Mouse (Mus musculus) B cell, adult 2 months (primary cell): ENCODE data around the gene Ptprr.

Source experiments
- DNase-seq, 2 experiments: peaks; one replicate each; pipeline ENCODE4 v3.0.0; 2022

Ptprr gene

GRCm38 (mm10) chr10:116117060-116117459, 99.0 kb downstream of the Ptprr start:
- no peak for DNase-seq

DNA sequence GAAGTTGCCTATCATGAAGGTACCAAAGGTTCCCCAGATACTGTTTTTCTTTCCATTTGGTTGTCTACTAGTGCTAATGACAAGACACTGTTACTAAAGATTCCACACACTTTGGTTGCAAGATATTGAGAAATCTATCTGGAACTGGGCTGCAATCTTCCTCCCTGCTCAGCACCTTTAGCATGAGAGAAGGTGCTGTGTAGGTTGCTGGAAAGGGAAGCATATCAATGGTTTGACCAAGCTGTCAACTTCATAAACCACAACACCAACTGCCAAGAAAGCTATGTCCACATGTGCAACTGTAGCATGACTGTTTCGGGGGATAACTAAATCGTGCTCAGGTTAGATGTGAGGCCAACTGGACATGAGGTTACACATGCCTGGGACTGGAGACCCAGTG, 103.5 kb downstream of the Ptprr start:
- no peak for DNase-seq

GRCm38 (mm10) chr10:116123808-116124207, 105.8 kb downstream of the Ptprr start:
- DNase-seq: no peak

DNA sequence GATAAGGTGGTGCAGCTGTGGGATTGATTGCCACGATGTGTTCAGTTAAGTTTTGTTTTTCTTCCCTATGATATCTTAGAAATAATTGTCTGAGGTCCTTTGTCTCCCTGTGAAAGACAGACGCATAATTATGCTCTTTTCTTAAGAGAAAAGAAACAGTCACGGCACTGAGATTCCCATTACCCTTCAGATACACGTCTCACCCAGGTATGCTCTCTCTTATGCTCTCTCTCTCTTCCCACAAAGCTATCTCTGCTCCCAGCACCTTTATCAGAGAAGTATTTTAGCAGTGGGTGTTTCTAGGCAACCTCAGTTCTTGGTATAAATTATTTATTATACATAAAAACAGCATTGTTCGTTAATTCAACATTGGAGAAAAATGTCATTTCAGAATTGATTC, 107.4 kb downstream of the Ptprr start:
- DNase-seq: no peak

GRCm38 (mm10) chr10:116130401-116130800, 112.4 kb downstream of the Ptprr start:
- DNase-seq: no peak

GRCm38 (mm10) chr10:116131223-116131622, 113.2 kb downstream of the Ptprr start:
- no peak for DNase-seq

DNA sequence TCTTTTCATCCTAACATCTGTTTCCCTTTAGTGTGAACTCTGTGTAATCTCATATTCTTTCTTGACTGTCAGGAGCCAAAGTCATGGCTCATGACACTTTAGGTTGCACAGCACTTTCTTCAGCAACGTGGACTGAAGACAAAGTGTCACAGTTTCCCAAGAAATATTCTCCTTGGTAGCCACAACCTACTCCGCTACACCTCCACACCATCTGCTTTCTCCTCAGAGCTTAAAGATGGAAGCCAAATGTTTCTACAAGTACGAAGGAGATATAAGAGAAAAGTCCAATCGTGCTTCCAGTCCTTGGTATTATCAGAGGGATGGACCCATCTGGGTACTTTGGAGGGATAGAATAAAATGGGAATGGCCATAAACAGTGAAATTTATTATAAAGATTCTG, 114.2 kb downstream of the Ptprr start:
- no peak for DNase-seq

GRCm38 (mm10) chr10:116135187-116135586, 117.2 kb downstream of the Ptprr start:
- no peak for DNase-seq

DNA sequence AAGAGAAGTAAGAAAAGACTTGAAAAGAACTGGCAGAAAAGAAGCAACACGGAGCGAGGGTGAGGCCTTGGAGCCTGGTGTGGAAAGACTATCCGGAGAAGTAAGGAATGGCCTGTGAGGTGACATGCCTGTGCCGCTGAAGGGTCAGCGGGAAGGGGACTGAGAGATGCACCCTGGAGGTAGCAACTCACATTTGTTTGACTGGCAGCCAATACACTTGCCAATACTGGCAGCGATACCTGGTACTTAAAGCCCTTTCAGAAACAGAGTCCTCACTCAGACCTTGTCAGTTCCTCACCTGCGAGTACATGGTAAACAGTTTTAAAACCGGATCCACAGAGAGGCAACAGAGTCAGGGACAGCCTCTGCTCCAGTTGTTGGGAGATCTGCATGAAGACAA, 122.2 kb downstream of the Ptprr start:
- DNase-seq: no peak

- no peak for DNase-seq
Measured at GRCm38 (mm10) chr10:116143684-116144083, 125.7 kb downstream of the Ptprr start.

DNA sequence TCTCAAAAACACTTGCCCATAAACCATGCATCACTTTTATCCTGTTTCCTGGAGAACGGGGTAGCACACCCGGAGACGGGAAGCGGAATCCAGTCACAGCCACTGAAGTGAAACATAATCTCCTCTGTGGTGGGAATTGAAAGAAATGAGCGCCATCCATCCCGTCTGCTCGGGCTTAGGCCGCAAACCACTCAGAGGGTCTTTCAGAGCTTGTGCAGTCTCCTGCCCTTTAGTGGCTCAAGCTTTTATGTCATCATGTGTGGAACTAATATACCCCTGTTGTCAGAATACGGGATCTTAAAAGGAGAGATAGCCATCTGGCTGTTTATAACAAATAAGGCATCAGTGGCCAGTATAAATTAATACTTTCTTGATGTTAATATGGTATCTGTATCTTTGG, 128.1 kb downstream of the Ptprr start:
- DNase-seq: no peak

- DNase-seq: no peak
Measured at GRCm38 (mm10) chr10:116154707-116155106, 136.7 kb downstream of the Ptprr start.

DNA sequence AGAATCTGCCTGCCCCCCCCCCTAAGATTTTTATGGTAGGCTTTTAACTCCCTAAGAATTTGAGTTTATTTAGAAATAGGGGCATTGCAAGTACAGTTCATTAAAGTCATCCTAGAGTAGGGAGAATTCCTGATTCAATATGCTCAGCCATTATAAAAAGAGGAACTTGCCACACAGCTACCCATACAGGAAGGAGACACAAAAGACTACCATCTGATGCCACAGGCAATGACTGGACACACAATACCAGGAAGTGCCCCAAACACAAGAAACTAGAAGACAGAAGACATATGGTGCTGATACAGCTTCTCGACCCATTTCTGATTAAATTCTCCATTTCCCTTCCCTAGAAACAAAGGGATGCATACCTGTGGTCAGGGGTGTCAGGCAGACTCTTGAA, 138.7 kb downstream of the Ptprr start:
- no peak for DNase-seq

GRCm38 (mm10) chr10:116162338-116162737, 144.3 kb downstream of the Ptprr start:
- no peak for DNase-seq

- DNase-seq: no peak
Measured at GRCm38 (mm10) chr10:116175324-116175883, 157.4 kb downstream of the Ptprr start.

DNA sequence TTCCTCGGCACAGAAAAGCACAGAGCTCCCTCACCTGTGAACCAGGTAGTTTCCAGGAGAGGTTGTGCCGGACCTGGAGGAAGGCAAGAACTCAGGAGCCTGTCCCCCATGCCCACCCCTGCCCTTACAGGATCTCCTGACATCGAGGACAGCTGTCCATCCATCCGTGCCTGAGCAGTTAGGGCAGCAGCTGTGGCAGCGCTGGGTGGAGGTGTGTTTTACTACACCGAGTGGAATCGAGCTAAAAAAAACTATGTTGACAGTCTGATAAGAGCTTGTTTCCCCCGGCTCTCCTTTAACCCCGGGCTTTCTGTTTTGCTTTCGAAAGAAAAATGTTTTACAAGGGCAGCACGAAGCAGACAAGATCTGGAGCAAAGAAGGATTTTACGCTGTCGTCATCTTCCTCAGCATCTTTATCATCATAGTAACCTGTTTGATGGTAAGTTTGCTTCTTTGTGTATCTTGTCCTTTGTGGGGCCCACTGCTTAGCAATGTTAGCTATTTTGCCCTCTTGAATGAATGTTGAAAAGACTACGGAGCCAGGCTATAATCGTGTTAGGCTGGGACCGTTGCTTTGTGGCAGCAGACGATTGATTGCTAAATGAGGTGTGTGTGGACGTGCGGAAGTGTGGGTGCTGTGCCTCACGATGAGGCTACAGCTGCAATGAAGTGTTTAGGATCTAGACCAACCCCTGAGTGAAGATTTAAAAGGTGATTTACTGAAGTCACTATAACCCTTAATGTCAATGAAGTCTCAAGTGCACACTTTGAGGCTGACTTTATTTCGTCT, 159.6 kb downstream of the Ptprr start:
- DNase-seq: no peak

DNA sequence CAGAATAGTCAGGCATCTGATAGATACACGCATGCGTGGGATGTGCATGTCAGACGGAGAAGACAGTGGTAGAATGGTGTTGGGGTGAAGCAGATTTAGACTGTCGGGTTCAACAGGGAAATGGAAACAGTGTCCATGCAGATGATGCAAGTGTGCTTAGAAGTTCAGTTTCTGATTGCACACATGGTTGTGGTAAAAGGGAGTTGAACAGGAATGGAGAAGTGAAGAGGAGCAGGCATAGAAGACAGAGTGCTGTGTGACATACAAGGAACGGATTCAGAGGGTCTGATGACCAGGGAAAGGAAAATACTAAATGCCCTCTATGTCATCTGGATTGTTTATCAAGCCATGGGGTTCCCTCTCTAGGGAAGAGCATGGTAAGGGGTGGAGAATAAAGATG, 163.2 kb downstream of the Ptprr start:
- DNase-seq: no peak

DNA sequence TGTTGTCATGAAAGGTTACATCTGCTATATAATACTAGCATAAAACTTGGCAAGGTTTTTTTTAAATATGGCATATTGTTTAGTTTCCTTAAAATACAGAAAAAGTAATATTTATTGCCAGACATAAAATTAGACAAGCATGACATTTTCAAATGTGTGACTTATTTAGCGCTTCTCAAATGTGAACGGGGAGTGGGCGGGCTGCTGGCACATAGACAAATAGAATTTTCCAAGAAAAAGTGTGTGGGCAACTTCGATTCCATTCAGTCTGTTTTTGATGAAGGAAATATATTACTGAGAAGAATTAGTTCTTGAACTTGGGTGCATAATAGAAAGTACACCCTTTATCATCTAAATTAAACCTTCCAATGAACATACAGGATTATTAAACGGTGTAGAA, 164.2 kb downstream of the Ptprr start:
- no peak for DNase-seq

- DNase-seq: no peak
Measured at GRCm38 (mm10) chr10:116183258-116183657, 165.2 kb downstream of the Ptprr start.

DNA sequence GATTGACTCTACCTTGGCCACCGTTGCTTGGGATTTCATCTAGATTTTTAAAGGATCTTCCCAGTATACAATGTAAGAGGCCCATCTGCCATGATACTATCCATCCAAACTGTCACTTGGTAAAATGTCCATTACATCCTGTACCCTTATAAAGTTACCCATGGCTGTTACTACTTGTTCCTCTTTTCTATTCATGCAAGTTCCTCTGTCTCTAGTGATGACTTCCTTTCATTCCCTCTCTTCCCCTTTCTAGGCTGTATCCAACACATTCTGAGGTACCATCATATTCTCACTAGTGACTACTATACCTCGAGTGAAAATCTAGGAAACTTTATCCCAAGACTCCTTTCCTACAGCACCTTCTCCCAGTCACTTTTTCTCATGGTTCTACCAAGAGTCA, 173.7 kb downstream of the Ptprr start:
- DNase-seq: no peak

DNA sequence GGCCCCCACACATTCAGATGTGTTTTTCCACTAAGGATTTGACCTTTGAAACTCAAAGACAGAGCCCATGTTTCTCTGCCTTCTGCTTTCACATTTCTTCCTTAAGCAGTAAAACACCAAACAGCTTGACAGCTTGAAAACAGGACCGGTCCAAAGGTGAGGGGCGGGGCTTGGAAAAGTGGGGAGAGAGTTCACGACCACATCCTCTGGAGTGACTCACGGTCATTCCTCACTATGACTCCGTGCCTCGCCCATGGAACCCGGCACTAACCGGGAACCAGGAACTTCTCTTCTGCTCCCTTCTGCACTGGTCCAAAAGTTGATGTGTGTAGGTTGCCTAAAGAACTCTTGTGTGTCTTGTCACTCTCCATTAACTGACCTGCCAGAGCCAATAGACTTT, 174.3 kb downstream of the Ptprr start:
- no peak for DNase-seq

- DNase-seq: no peak
Measured at GRCm38 (mm10) chr10:116194409-116194808, 176.4 kb downstream of the Ptprr start.

DNA sequence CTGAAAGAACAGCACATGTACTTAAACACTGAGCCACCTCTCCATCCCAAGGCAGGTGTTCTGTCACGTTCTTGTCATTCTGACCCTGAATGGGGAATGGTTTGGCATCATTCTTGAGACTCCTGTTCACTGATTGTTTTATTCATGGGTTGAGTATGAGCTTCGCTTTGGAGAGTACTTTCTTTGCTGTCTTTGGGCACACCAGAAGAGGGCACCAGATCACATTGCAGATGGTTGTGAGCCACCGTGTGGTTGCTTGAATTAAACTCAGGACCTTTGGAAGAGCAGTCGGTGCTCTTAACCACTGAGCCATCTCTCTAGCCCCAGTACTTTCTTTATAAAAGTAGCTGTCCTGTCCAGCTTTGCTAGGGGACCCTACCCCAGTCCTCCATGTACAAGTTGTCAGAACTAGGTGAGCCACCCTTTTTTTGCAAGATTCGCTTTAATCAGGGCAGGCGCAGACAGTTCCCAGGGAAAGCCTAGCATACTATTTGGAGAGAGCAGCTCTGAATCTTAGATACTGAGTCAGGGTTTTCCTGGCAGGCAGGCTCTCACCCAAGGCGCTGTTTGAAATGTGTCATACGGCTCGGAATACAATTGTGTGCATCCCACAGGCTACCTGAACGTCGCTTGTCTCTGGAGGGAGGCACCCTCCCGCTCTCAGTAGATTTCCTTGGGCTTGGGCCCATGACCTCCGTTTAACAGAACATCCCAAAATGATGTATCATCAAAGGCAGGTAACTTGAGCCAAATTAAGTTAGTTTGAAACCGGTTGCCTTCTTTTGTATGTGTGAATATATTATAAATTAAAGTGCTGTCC, 178.8 kb downstream of the Ptprr start:
- no peak for DNase-seq

- no peak for DNase-seq
Measured at GRCm38 (mm10) chr10:116197416-116197939, 179.5 kb downstream of the Ptprr start.
